Mouse (Mus musculus) layer of hippocampus, adult 8-10 months (tissue): ENCODE measurements around the gene Btbd19. TPM values are rescaled to one million over a fixed set of nuclear protein-coding genes. Genes with fewer than 3 reads are reported as not detected.

Source experiments
- microRNA-seq, 2 experiments: library from miRNA; unstranded; fragments of <30 nt; microRNA quantifications; one replicate each; pipeline ENCODE4 v1.2.0; 2022
- total RNA-seq, 4 experiments: library from RNA; stranded (reverse); gene quantifications; 2 replicates each; pipeline ENCODE4 v1.2.4; 2022

The Btbd19 gene
- total RNA-seq, 4 experiments from 2014 or later: 12.9 to 18.3 (median 16.2) TPM

Small RNA genes within 50 kb of the gene (microRNA-seq; reads per million reads assigned to microRNA genes)
- gene Gm22398: 0 reads per million in 2 experiments

Other genes with a start within 250 kb of the Btbd19 start
- 10 to 100 TPM; 14.5 to 17.4 (median 16.1) TPM for gene Zswim5, start 248.3 kb downstream of the Btbd19 start, total RNA-seq
- 10 to 100 TPM; 62.0 to 68.1 (median 64.8) TPM for gene Urod, start 131.3 kb downstream of the Btbd19 start, total RNA-seq
- gene Hectd3, start 130.4 kb downstream of the Btbd19 start, total RNA-seq: 10 to 100 TPM; 41.3 to 54.7 (median 42.2) TPM
- 10 to 100 TPM; 20.0 to 25.1 (median 21.3) TPM for gene Eif2b3, start 106.3 kb downstream of the Btbd19 start, total RNA-seq
- 1 to 10 TPM; 1.7 to 3.4 (median 2.2) TPM for gene Ptch2, start 29.6 kb downstream of the Btbd19 start, total RNA-seq
- under 1 TPM; 0.74 to 0.81 (median 0.78) TPM for gene Tctex1d4, start 1.1 kb upstream of the Btbd19 start, total RNA-seq
- gene Plk3, start 8.2 kb upstream of the Btbd19 start, total RNA-seq: 1 to 10 TPM; 9.0 to 10.0 (median 9.6) TPM
- gene Rps8, start 30.5 kb upstream of the Btbd19 start, total RNA-seq: 100 to 1,000 TPM; 448 to 635 (median 527) TPM
- under 1 TPM; 0.20 to 0.69 (median 0.37) TPM for gene Kif2c, start 56.9 kb upstream of the Btbd19 start, total RNA-seq
- 1 to 10 TPM; 4.2 to 5.9 (median 5.7) TPM for gene Tmem53, start 126.2 kb upstream of the Btbd19 start, total RNA-seq
- under 1 TPM; 0.40 to 0.75 (median 0.59) TPM for gene Armh1, start 126.4 kb upstream of the Btbd19 start, total RNA-seq